Mouse (Mus musculus): ENCODE results near the gene Lsp1. TPM values are rescaled to one million over a fixed set of nuclear protein-coding genes. Genes with fewer than 3 reads are reported as not detected.

Gene Lsp1
- total RNA-seq, 2 experiments from 2014 or later, result 3.4 to 7.1 TPM

- intact Hi-C loops (cut with DNase I), result no loop called here
- H3K4me3 ChIP-seq, result no peak overlapping the region
- DNase-seq (ENCODE audit: extremely low spot score in 1 of 2, low spot score in 2 of 2), result no peak
- TF ChIP-seq CTCF (IDR thresholded peaks at IDR 0.05), result no peak
- no peak overlapping the region for H3K27ac ChIP-seq
Measured at GRCm38 (mm10) chr7:142470171-142470691, 9.6 kb downstream of the Lsp1 start.

GRCm38 (mm10) chr7:142470808-142471413 lies 10.3 kb downstream of the Lsp1 start:
- Histone ChIP-seq H3K4me3 (no peak overlapping the region), H3K27ac (no peak overlapping the region)
- no peak for TF ChIP-seq CTCF (IDR thresholded peaks at IDR 0.05)
- no peak for DNase-seq (ENCODE audit: extremely low spot score in 1 of 2, low spot score in 2 of 2)
- intact Hi-C loops (cut with DNase I), result no loop called here

- no peak for TF ChIP-seq CTCF (IDR thresholded peaks at IDR 0.05)
- H3K4me3 ChIP-seq, result no peak overlapping the region
- no peak overlapping the region for H3K27ac ChIP-seq
- intact Hi-C loops (cut with DNase I), result no loop called here
- no peak for DNase-seq (ENCODE audit: extremely low spot score in 1 of 2, low spot score in 2 of 2)
Measured at GRCm38 (mm10) chr7:142471414-142471861, 10.8 kb downstream of the Lsp1 start.

- no peak for DNase-seq (ENCODE audit: extremely low spot score in 1 of 2, low spot score in 2 of 2)
- TF ChIP-seq CTCF (IDR thresholded peaks at IDR 0.05), result no peak
- Histone ChIP-seq H3K27ac (no peak overlapping the region), H3K4me3 (no peak overlapping the region)
- intact Hi-C loops (cut with DNase I), result no loop called here
Measured at GRCm38 (mm10) chr7:142471884-142472570, 11.4 kb downstream of the Lsp1 start.

- Histone ChIP-seq H3K27ac (no peak overlapping the region), H3K4me3 (no peak overlapping the region)
- no peak for DNase-seq (ENCODE audit: extremely low spot score in 1 of 2, low spot score in 2 of 2)
- intact Hi-C loops (cut with DNase I), result no loop called here
- no peak for TF ChIP-seq CTCF (IDR thresholded peaks at IDR 0.05)
Measured at GRCm38 (mm10) chr7:142472936-142473335, 12.3 kb downstream of the Lsp1 start.

- intact Hi-C loops (cut with DNase I), result no loop called here
- no peak overlapping the region for H3K4me3 ChIP-seq
- H3K27ac ChIP-seq, result no peak overlapping the region
- no peak for TF ChIP-seq CTCF (IDR thresholded peaks at IDR 0.05)
- DNase-seq (ENCODE audit: extremely low spot score in 1 of 2, low spot score in 2 of 2), result no peak
Measured at GRCm38 (mm10) chr7:142473476-142473875, 12.9 kb downstream of the Lsp1 start.

- intact Hi-C loops (cut with DNase I), result no loop called here
- H3K27ac ChIP-seq, result no peak overlapping the region
- no peak for DNase-seq (ENCODE audit: extremely low spot score in 1 of 2, low spot score in 2 of 2)
- no peak for TF ChIP-seq CTCF (IDR thresholded peaks at IDR 0.05)
- H3K4me3 ChIP-seq, result no peak overlapping the region
Measured at GRCm38 (mm10) chr7:142474799-142475198, 14.2 kb downstream of the Lsp1 start.

- intact Hi-C loops (cut with DNase I), result no loop called here
- no peak overlapping the region for H3K4me3 ChIP-seq
- TF ChIP-seq CTCF (IDR thresholded peaks at IDR 0.05), result no peak
- H3K27ac ChIP-seq, result no peak overlapping the region
- no peak for DNase-seq (ENCODE audit: extremely low spot score in 1 of 2, low spot score in 2 of 2)
Measured at GRCm38 (mm10) chr7:142475641-142476040, 15.0 kb downstream of the Lsp1 start.

GRCm38 (mm10) chr7:142476271-142476670 lies 15.7 kb downstream of the Lsp1 start:
- Histone ChIP-seq H3K27ac (no peak overlapping the region), H3K4me3 (no peak overlapping the region)
- TF ChIP-seq CTCF (IDR thresholded peaks at IDR 0.05), result no peak
- DNase-seq (ENCODE audit: extremely low spot score in 1 of 2, low spot score in 2 of 2), result no peak
- intact Hi-C loops (cut with DNase I), result no loop called here

GRCm38 (mm10) chr7:142476795-142477452 lies 16.3 kb downstream of the Lsp1 start:
- no peak overlapping the region for H3K4me3 ChIP-seq
- no peak for TF ChIP-seq CTCF (IDR thresholded peaks at IDR 0.05)
- intact Hi-C loops (cut with DNase I), result no loop called here
- DNase-seq (ENCODE audit: extremely low spot score in 1 of 2, low spot score in 2 of 2), result no peak
- H3K27ac ChIP-seq, result no peak overlapping the region

- Histone ChIP-seq H3K27ac (no peak overlapping the region), H3K4me3 (no peak overlapping the region)
- intact Hi-C loops (cut with DNase I), result no loop called here
- DNase-seq (ENCODE audit: extremely low spot score in 1 of 2, low spot score in 2 of 2), result no peak
- TF ChIP-seq CTCF (IDR thresholded peaks at IDR 0.05), result no peak
Measured at GRCm38 (mm10) chr7:142478001-142478400, 17.4 kb downstream of the Lsp1 start.

GRCm38 (mm10) chr7:142478574-142478973 lies 18.0 kb downstream of the Lsp1 start:
- TF ChIP-seq CTCF (IDR thresholded peaks at IDR 0.05), result no peak
- Histone ChIP-seq H3K27ac (no peak overlapping the region), H3K4me3 (no peak overlapping the region)
- intact Hi-C loops (cut with DNase I), result no loop called here
- no peak for DNase-seq (ENCODE audit: extremely low spot score in 1 of 2, low spot score in 2 of 2)
